Mouse (Mus musculus) C2C12 (cell line): Measurements from ENCODE around the gene Thrap3.

Experiments
- CEBPB ChIP-seq: IDR thresholded peaks from one replicate; pipeline ENCODE4 v1.6.1; 2011; ENCODE audit warnings: low read depth, mild to moderate bottlenecking, control low read depth, moderate library complexity
- CTCF ChIP-seq: IDR thresholded peaks from one replicate; pipeline ENCODE4 v1.5.1; 2011; ENCODE audit not compliant: control insufficient read depth, insufficient read depth, insufficient read length
- MAX ChIP-seq: IDR thresholded peaks from one replicate; pipeline ENCODE4 v1.6.1; 2011; ENCODE audit warnings: mild to moderate bottlenecking, control low read depth
- MYOD1 ChIP-seq: IDR thresholded peaks from one replicate; pipeline ENCODE4 v1.6.1; 2011; ENCODE audit warnings: low read depth; ENCODE audit not compliant: control insufficient read depth, insufficient read length
- USF1 ChIP-seq: IDR thresholded peaks from one replicate; pipeline ENCODE4 v1.6.1; 2011; ENCODE audit warnings: low read depth, mild to moderate bottlenecking, control low read depth, moderate library complexity

- TF ChIP-seq MYOD1 (no peak), CTCF (no peak), USF1 (no peak), MAX (no peak), CEBPB (no peak)
Observed at GRCm38 (mm10) chr4:126200036-126200435, 2.5 kb downstream of the Thrap3 start.
